Mouse (Mus musculus) ES-Bruce4 (cell line): ENCODE data around the gene E2f8. TPM values are rescaled to one million over a fixed set of nuclear protein-coding genes. Genes with fewer than 3 reads are reported as not detected.

Source experiments
- H3K27ac ChIP-seq: 2 replicates; pipeline ENCODE4 v1.5.1; 2012; ENCODE audit warnings: low read length, inconsistent platforms; ENCODE audit not compliant: insufficient read depth
- H3K27me3 ChIP-seq: 2 replicates; pipeline ENCODE4 v1.6.1; 2012; ENCODE audit warnings: mild to moderate bottlenecking, low read length, inconsistent platforms; ENCODE audit not compliant: control insufficient read depth, poor library complexity, insufficient read depth, severe bottlenecking
- H3K36me3 ChIP-seq: 2 replicates; pipeline ENCODE4 v1.6.1; 2012; ENCODE audit warnings: inconsistent platforms, mild to moderate bottlenecking, low read length, moderate library complexity; ENCODE audit not compliant: control insufficient read depth, poor library complexity, insufficient read depth, severe bottlenecking
- H3K4me1 ChIP-seq: one replicate; pipeline ENCODE4 v1.8.1; 2011; ENCODE audit warnings: low read length; ENCODE audit not compliant: control insufficient read depth, insufficient read depth
- H3K4me3 ChIP-seq: 2 replicates; pipeline ENCODE4 v1.5.1; 2011; ENCODE audit warnings: low read depth, mild to moderate bottlenecking, low read length
- H3K9ac ChIP-seq: 2 replicates; pipeline ENCODE4 v1.6.1; 2012; ENCODE audit warnings: low read depth, mild to moderate bottlenecking, inconsistent platforms; ENCODE audit not compliant: poor library complexity, severe bottlenecking
- H3K9me3 ChIP-seq: replicated peaks from 2 replicates; pipeline ENCODE4 v1.6.1; 2012; ENCODE audit warnings: mild to moderate bottlenecking, low read length, inconsistent platforms; ENCODE audit not compliant: control insufficient read depth, poor library complexity, insufficient read depth, severe bottlenecking
- CTCF ChIP-seq: IDR thresholded peaks from one replicate; pipeline ENCODE4 v1.8.1; 2011; ENCODE audit warnings: low read depth, low read length
- EP300 ChIP-seq: IDR thresholded peaks from 2 replicates; pipeline ENCODE4 v1.6.1; 2011; ENCODE audit warnings: low read depth, low read length; ENCODE audit not compliant: insufficient read depth
- POLR2A ChIP-seq: IDR thresholded peaks from one replicate; pipeline ENCODE4 v1.8.1; 2011; ENCODE audit warnings: low read length; ENCODE audit not compliant: insufficient read depth
- polyA plus RNA-seq: library from polyadenylated mRNA; stranded (reverse); fragments of >200 nt; gene quantifications from 2 replicates; pipeline ENCODE4 v1.2.4, GENCODE M21; 2011; ENCODE audit warnings: low read depth; ENCODE audit not compliant: missing spikeins, insufficient read depth, insufficient read length

E2f8 gene
- polyA plus RNA-seq, 1 experiment, result 24.9 TPM

- Histone ChIP-seq H3K4me3 (no peak overlapping the region), H3K27me3 (no peaks in the 10 kb centered on the region), H3K9ac (no peak overlapping the region), H3K4me1 (no peaks in the 10 kb centered on the region), H3K27ac (no peak overlapping the region), H3K9me3 (no peaks in the 10 kb centered on the region), H3K36me3 (peaks cover 63% of the 10 kb centered on the region)
- TF ChIP-seq EP300 (no peak), CTCF (no peak), POLR2A (no peak)
Observed at GRCm38 (mm10) chr7:48870579-48871180, 10.7 kb downstream of the E2f8 start.

GRCm38 (mm10) chr7:48870144-48870543 is 11.3 kb downstream of the E2f8 start:
- no peaks in the 10 kb centered on the region for H3K9me3 ChIP-seq
- H3K4me3 ChIP-seq, result no peak overlapping the region
- peaks cover 66% of the 10 kb centered on the region for H3K36me3 ChIP-seq
- no peaks in the 10 kb centered on the region for H3K4me1 ChIP-seq
- no peak for TF ChIP-seq EP300
- TF ChIP-seq POLR2A, result no peak
- no peak for TF ChIP-seq CTCF
- H3K27ac ChIP-seq, result no peak overlapping the region
- no peak overlapping the region for H3K9ac ChIP-seq
- no peaks in the 10 kb centered on the region for H3K27me3 ChIP-seq

- no peak overlapping the region for H3K27ac ChIP-seq
- no peaks in the 10 kb centered on the region for H3K27me3 ChIP-seq
- H3K9me3 ChIP-seq, result no peaks in the 10 kb centered on the region
- no peak overlapping the region for H3K4me3 ChIP-seq
- H3K36me3 ChIP-seq, result peaks cover 46% of the 10 kb centered on the region
- no peak for TF ChIP-seq CTCF
- no peak for TF ChIP-seq EP300
- TF ChIP-seq POLR2A, result no peak
- no peaks in the 10 kb centered on the region for H3K4me1 ChIP-seq
- H3K9ac ChIP-seq, result no peak overlapping the region
Observed at GRCm38 (mm10) chr7:48867576-48867975, 13.8 kb downstream of the E2f8 start.

GRCm38 (mm10) chr7:48864671-48865458 is 16.5 kb downstream of the E2f8 start:
- Histone ChIP-seq H3K36me3 (peaks cover 21% of the 10 kb centered on the region), H3K27ac (no peak overlapping the region), H3K9ac (no peak overlapping the region), H3K4me1 (no peaks in the 10 kb centered on the region), H3K27me3 (no peaks in the 10 kb centered on the region), H3K4me3 (no peak overlapping the region), H3K9me3 (no peaks in the 10 kb centered on the region)
- TF ChIP-seq POLR2A, result no peak
- TF ChIP-seq CTCF, result no peak
- no peak for TF ChIP-seq EP300

- H3K27ac ChIP-seq, result no peak overlapping the region
- no peaks in the 10 kb centered on the region for H3K9me3 ChIP-seq
- no peak overlapping the region for H3K4me3 ChIP-seq
- no peak overlapping the region for H3K9ac ChIP-seq
- H3K36me3 ChIP-seq, result peaks cover 18% of the 10 kb centered on the region; the same call in 1 of the 2 replicates
- H3K4me1 ChIP-seq, result no peaks in the 10 kb centered on the region
- H3K27me3 ChIP-seq, result no peaks in the 10 kb centered on the region
- no peak for TF ChIP-seq EP300
- TF ChIP-seq CTCF, result no peak
- TF ChIP-seq POLR2A, result no peak
Observed at GRCm38 (mm10) chr7:48864199-48864598, 17.2 kb downstream of the E2f8 start.

- H3K36me3 ChIP-seq, result 0 out of 2 replicates have a peak, but pooled peaks cover 5% of the 10 kb centered on the region
- H3K9me3 ChIP-seq, result no peaks in the 10 kb centered on the region
- no peaks in the 10 kb centered on the region for H3K4me1 ChIP-seq
- H3K9ac ChIP-seq, result no peak overlapping the region
- no peak for TF ChIP-seq CTCF
- TF ChIP-seq EP300, result no peak
- no peak for TF ChIP-seq POLR2A
- H3K27ac ChIP-seq, result no peak overlapping the region
- no peak overlapping the region for H3K4me3 ChIP-seq
- H3K27me3 ChIP-seq, result no peaks in the 10 kb centered on the region
Observed at GRCm38 (mm10) chr7:48861796-48862195, 19.6 kb downstream of the E2f8 start.
